Mouse (Mus musculus) pancreas, adult 10 weeks (tissue): ENCODE results near the gene 1810037I17Rik. TPM values are rescaled to one million over a fixed set of nuclear protein-coding genes. Genes with fewer than 3 reads are reported as not detected.

Experiments used
- polyA plus RNA-seq: library from polyadenylated mRNA; stranded (reverse); fragments of 350-450 nt; fragmentation: Illumina TruSeq; extraction: RNeasy Lipid Tissue Mini Kit (QIAGEN cat#74804); gene quantifications from one replicate; pipeline ENCODE4 v1.2.3, GENCODE M21; 2015; ENCODE audit warnings: low read depth, low replicate concordance; ENCODE audit not compliant: insufficient read depth

The 1810037I17Rik gene
- polyA plus RNA-seq, result 11.5 TPM

DNA sequence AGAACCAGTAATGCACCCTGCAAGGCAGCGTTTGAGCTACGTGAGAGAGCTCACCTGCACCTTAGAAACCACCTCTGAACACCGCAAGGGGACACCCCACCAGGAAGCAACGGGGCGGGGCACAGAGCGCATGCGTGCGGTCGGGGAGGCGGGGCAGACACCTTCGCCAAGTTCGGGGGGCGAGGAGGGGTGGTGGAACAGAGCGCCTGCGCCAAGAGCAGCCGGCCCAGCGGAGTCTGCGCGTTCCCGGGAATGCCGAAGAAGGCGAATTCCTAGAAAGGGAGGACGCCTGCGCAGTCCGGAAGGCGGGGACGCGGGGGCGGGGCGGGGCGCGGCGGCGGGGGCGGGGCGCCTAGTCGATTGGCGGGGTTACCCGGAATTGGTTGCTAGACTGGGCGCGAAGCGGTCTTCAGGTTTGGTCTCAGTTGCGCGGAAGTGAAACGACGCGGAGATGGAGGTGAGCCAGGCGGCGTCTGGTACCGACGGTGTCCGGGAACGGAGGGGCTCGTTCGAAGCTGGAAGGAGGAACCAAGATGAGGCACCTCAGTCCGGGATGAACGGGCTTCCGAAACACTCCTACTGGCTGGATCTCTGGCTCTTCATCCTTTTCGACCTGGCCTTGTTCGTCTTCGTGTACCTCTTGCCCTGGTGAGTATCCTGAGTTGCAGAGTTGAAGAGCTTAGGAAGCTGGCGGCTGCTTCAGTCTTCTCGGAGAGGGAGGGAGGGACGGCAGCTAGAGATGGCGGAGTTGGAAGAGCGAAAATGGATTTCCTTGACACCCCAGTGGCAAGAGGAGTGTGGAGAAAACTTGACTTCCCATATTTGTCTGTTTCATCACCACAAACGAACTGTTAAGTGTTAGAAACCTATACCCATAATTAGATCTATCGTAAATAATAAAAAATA is at the start of gene 1810037I17Rik:
1810037I17Rik (plus strand) TSS at position 195 of the 906 bp plus-strand sequence.

DNA sequence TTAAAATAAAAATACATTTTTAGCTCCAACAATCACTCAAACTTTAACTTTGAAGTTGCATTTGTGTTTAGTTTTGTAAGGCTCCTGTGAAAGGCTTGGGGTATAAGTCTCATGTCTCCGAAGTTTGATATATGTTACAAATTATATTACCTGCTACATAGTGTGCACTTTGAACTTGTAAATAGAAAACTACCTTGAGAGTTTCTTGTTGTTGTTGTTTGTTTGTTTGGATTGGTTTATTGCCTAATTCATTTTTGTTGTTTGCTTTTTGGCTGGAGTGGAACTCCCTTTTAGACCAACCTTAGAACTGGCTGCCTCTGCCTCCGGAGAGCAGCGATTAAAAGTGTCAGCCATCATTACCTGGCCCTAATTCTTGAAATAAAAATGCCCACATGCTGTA is 29.2 kb upstream of the 1810037I17Rik start, which contains the start of gene Fabp2:
Fabp2 (plus strand) TSS at position 301 of the 400 bp plus-strand sequence.

GRCm38 (mm10) chr3:122919260-122919659 is 4.7 kb upstream of the 1810037I17Rik start, which contains the start of gene Gm10959:
Gene Gm10959 (minus strand): TSS chr3:122919360.

Other genes starting within 250 kb of the 1810037I17Rik start
- 3.0 TPM for gene Pde5a, start 195.3 kb upstream of the 1810037I17Rik start, polyA plus RNA-seq
- not detected for gene Fabp2, start 29.1 kb upstream of the 1810037I17Rik start, polyA plus RNA-seq
- not detected for gene Gm10959, start 4.8 kb upstream of the 1810037I17Rik start, polyA plus RNA-seq
- 4.7 TPM for gene Usp53, start 60.3 kb downstream of the 1810037I17Rik start, polyA plus RNA-seq
- not detected for gene Myoz2, start 110.8 kb downstream of the 1810037I17Rik start, polyA plus RNA-seq